Mouse (Mus musculus): ENCODE data around the gene 0610037L13Rik.

Gene 0610037L13Rik

DNA sequence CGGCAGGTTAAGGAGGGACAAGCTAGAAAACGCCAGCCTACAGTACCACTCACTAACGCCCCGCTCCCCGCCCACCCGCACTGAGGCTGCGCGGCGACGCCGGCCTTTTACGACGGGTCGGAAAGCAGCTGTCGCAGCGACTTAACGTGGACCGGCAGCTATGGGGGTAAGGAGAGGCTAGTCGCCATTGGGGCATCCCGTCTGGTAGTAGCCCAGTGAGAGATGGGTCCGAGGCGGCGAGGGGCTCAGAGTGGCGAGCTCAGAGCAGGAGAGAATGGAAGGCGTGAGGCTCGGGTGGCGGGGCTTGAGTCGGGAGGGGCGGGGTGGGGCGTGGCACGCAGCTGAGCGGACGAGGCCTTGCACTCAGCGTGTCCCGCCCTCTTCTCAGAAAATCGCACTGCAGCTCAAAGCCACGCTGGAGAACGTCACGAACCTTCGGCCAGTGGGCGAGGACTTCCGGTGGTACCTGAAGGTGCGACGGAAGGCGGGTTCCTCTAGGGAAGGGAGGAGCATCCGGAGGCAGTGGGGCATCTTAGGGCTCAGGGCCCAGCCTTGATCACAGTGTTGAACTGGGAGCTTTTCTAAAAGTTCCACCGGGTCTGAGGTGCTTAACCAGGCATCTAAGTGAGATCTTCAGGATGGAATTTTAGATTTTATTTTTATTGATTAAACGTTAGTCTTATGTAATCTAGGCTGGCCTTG lies at the start of gene 0610037L13Rik:
0610037L13Rik (plus strand) TSS at position 83 of the 702 bp plus-strand sequence.
- peak; percentile 95 to 99 for DNase-seq

DNA sequence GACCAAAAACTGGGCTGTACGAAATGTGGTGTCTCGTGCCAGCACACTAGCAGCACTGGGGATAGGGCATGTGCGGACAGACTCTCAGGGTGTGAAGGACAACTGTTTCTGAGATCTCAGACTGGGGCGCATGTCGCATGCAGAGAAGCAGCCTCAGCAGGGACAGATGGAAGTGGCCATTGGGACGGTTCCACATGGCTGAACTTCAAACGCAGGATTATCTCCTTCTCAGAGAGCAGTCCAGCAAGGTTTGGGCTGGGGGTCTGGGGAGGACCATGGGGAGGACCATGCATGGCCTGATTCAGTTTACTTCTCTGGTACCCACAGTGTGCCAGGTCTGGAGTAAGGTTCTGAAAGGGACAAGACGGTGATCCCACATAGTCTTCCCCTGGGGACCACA lies 45.9 kb upstream of the 0610037L13Rik start:
- DNase-seq: no peak

- peak; percentile 59 to 83 for DNase-seq
Observed at GRCm38 (mm10) chr4:107844971-107845370, 44.6 kb upstream of the 0610037L13Rik start.

GRCm38 (mm10) chr4:107846795-107847194 lies 42.8 kb upstream of the 0610037L13Rik start:
- no peak for DNase-seq

DNA sequence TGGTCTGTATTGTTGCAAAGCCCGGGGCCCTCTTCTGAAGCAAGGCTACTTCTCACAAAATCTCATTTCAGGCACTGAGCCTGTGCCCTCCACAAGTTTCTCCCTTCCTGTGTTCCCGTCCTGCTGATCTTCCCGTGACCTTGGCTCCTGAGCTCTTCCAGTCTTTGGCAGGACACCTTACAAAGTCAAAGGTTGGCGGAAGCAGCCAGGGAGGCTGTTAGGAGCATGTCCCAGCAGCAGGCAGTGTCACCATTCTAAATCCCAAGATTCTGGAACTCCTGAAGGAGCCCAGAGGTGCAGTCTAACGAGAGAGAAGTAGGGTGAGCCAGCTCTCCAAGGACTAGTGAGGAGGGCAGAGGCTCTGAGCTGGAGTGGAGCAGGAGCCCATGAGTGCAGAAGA lies 41.1 kb upstream of the 0610037L13Rik start:
- DNase-seq: peak; percentile 35 to 74

- DNase-seq: no peak
Observed at GRCm38 (mm10) chr4:107849621-107850020, 40.0 kb upstream of the 0610037L13Rik start.

- peak; percentile 35 to 73 for DNase-seq
Observed at GRCm38 (mm10) chr4:107850091-107850490, 39.5 kb upstream of the 0610037L13Rik start.

- no peak for DNase-seq
Observed at GRCm38 (mm10) chr4:107853333-107853732, 36.3 kb upstream of the 0610037L13Rik start.

DNA sequence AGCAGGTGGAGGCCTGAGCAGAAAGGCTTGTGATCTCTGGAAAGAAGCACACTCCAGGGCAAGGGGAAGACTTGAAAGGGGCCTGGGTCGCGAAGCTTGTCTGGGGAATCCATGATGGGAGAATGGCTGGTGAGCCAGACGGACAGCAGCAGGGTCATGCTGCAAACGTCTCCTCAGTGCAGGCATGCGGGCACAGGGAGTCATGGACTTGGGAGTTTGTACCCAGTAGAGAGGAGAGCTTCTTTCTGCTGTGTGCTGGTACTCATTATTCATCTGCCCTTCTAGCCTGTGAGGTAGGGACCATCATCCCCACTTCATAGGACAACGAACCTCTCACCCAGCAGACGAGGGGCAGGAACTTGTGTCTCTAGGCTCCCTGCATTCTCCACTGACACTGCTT lies 35.8 kb upstream of the 0610037L13Rik start:
- peak; percentile 30 to 70 for DNase-seq

- peak in 1 of 2 experiments; percentile 14 for DNase-seq
Observed at GRCm38 (mm10) chr4:107856958-107857686, 32.5 kb upstream of the 0610037L13Rik start.

DNA sequence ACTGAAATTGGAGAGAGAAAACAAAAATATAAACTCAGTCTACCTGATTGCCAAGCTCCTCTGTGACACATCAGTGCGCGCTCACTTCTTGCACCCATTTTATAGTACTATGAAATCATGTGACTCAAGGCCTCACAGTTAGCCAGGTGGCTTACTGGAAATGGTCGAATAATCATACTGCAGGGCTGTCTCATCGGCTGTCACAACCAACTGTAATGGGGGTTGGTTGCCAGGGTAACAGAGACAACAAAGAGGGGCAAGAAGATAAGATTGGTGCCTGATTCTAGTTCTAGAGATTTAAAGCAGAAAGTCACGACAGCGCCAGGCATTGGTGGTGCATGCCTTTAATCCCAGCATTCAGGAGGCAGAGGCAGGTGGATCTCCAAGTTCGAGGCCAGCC lies 30.6 kb upstream of the 0610037L13Rik start:
- DNase-seq: no peak

GRCm38 (mm10) chr4:107864866-107865265 lies 24.7 kb upstream of the 0610037L13Rik start:
- DNase-seq: peak in 1 of 2 experiments; percentile 6

- peak; percentile 98 to 99 for DNase-seq
Observed at GRCm38 (mm10) chr4:107879254-107880050, 10.2 kb upstream of the 0610037L13Rik start, which contains the start of gene Magoh. Gene Magoh, plus strand, starts transcription at chr4:107879755.

- DNase-seq: peak in 1 of 2 experiments; percentile 6
Observed at GRCm38 (mm10) chr4:107881631-107882030, 8.0 kb upstream of the 0610037L13Rik start.

DNA sequence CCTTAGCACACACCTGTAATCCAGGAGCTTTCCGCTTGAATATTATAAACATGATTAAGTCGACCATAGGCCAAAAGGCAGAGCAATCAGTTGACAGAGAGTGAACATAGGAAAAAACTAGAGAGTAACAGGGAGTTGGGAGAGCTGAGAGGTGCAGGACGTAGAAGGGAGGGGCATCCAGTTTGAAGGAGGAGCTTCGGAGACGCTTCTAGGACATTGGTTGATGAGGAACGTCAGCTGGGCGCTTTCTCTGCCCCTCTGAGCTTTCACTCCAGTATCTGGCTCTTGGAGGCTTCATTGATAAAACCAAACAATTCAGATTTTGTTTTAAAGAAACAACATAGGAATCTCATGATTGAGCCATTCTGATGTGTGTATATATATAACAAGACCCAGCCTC lies 3.2 kb upstream of the 0610037L13Rik start:
- DNase-seq: no peak

GRCm38 (mm10) chr4:107889385-107889730 lies 255 bp upstream of the 0610037L13Rik start:
- DNase-seq: no peak

DNA sequence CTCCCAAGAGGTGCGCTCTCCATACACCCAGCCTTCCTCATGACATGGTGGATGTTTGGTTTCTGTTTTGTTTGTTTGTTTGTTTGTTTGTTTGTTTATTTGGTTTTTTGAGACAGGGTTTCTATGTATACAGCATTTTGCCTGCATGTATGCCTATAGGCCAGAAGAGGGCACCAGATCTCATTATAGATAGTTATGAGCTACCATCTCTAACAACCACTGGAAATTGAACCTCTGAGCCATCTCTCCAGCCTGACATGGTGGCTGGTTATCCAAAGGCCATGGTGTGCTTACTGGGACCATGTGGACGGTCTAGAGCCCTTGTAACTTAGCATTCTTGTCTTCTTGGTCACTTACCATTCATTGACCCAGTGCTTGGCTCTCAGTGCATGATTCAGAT lies 3.0 kb downstream of the 0610037L13Rik start:
- DNase-seq: no peak

DNA sequence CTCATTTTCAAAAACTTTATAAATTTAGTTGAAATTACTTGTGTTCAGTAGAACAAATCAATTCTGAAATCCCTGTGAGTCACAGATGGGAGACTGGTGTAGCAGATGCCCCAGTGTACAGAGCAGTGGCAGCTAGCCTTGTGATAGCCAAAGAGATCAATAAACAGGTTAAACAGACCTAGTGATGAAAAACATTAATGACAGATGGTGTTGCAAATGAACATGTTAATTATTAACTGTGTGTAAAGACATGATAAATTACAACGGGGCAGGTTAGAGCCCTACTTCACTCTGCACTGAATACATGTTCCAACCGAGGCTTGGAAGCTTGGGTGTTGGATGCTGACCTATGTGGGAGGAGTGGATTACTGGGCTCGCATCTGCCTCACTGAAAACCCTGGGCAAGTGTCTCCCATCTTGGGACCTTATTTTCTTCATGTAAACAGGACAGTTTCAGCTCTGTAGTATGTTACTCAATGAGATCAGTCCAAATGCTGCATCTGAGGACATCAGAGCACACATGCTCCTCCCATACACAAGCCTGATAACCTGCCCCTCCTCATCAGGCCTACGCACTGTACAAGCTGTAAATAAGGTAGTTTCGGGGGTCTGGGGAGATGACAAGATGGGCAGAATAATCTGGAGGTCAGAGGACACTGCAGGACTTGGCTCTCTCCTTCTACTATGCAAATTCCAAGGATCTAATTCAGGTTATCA lies 9.8 kb downstream of the 0610037L13Rik start:
- no peak for DNase-seq

DNA sequence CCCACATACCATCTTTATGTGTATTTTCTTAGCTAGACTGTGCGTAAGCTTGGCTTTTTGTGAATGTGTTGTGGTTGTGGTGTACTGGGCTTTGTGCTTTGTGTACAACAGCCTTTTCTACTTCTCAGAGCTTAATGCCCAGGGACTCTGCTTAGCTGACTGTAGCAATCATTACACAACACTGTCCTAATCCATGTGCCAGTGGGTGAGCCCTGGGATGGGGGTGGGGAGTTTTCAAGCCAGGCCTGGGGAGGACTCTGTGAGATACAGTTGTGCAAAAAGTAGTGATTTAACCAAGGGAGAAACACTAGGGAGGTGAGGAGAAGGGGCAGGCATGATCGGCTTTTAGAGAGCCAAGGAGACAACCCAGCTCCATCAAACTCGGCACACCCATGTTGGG lies 10.6 kb downstream of the 0610037L13Rik start:
- no peak for DNase-seq

DNA sequence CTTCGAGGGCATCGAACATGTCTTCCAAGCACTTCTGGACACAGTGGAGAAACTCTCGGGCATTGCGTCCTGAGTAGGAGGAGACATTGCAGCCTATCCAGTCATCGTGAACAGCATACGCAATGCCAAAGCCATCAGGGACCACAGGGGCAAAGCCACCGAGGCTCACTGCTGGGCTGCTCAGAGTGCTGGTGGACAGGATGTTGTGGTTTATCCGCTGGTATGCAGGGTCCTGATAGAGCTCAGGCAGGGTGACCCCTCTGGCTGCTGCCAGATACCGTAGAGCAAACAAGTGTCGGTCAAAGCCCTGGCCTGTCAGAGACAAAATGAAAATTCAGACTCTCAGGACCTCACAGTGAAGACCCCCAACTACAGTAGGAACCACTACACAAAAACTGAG lies 14.6 kb downstream of the 0610037L13Rik start:
- no peak for DNase-seq

- no peak for DNase-seq
Observed at GRCm38 (mm10) chr4:107906561-107906960, 16.9 kb downstream of the 0610037L13Rik start.

- DNase-seq: no peak
Observed at GRCm38 (mm10) chr4:107910020-107910419, 20.4 kb downstream of the 0610037L13Rik start.

GRCm38 (mm10) chr4:107920336-107920735 lies 30.7 kb downstream of the 0610037L13Rik start:
- DNase-seq: peak in 1 of 2 experiments; percentile 35

Data from kidney, postnatal 25 days (tissue).